Mouse (Mus musculus): ENCODE data around the gene Map3k11. TPM values are rescaled to one million over a fixed set of nuclear protein-coding genes. Genes with fewer than 3 reads are reported as not detected.

Map3k11 gene
- polyA plus RNA-seq, 1 experiment from 2014 or later, result 16.9 TPM

DNA sequence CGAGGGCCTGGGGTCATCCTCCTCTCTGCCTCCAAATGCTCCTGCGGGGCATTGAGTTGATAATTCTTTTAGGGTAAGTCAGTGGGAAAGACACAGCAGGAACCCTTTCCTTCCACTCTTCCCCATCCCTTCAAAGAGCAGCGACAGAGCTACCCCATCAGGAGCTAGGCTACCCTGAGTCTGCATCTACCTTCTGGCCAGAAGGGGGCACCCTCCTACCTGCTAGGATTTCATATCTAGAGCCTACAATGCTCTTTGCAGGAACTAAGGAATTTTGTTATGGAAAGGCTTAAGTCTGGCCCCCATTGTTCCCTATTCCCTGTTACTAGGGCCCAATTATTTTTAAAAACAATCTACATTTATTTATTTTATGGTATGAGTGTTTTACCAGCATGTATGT is 22.7 kb downstream of the Map3k11 start:
- Histone ChIP-seq H3K9me3 (replicated peaks; ENCODE audit: control insufficient read depth, low read length) (no peaks in the 10 kb centered on the region), H3K4me1 (ENCODE audit: control insufficient read depth, insufficient read depth, low read length) (peaks cover 11% of the 10 kb centered on the region), H3K36me3 (ENCODE audit: control insufficient read depth, insufficient read depth, low read length) (peaks cover 34% of the 10 kb centered on the region), H3K27ac (ENCODE audit: low read depth, low read length) (no peak overlapping the region), H3K4me2 (no peak overlapping the region), H3K4me3 (ENCODE audit: low read depth, low read length) (no peak overlapping the region), H3K27me3 (ENCODE audit: control insufficient read depth, insufficient read depth, low read length) (no peaks in the 10 kb centered on the region), H3K9ac (ENCODE audit: low read depth, low read length) (no peak overlapping the region)
- WGBS (ENCODE audit: insufficient replicate concordance), result 27% methylated on average over 3 of the region's 3 CpGs
- ATAC-seq (replicated peaks; ENCODE audit: insufficient number of reproducible peaks, low FRiP score, low TSS enrichment), result no peak

GRCm38 (mm10) chr19:5711907-5712460 is 23.4 kb downstream of the Map3k11 start:
- H3K4me1 ChIP-seq (ENCODE audit: control insufficient read depth, insufficient read depth, low read length), result peaks cover 13% of the 10 kb centered on the region
- no peak overlapping the region for H3K9ac ChIP-seq (ENCODE audit: low read depth, low read length)

GRCm38 (mm10) chr19:5713255-5713654 is 24.7 kb downstream of the Map3k11 start:
- Histone ChIP-seq H3K9ac (ENCODE audit: low read depth, low read length) (no peak overlapping the region), H3K27me3 (ENCODE audit: control insufficient read depth, insufficient read depth, low read length) (no peaks in the 10 kb centered on the region), H3K4me2 (no peak overlapping the region; the same call in 1 of the 2 replicates), H3K4me3 (ENCODE audit: low read depth, low read length) (no peak overlapping the region), H3K36me3 (ENCODE audit: control insufficient read depth, insufficient read depth, low read length) (peaks cover 29% of the 10 kb centered on the region), H3K9me3 (replicated peaks; ENCODE audit: control insufficient read depth, low read length) (no peaks in the 10 kb centered on the region), H3K4me1 (ENCODE audit: control insufficient read depth, insufficient read depth, low read length) (peaks cover 15% of the 10 kb centered on the region), H3K27ac (ENCODE audit: low read depth, low read length) (no peak overlapping the region)
- ATAC-seq (replicated peaks; ENCODE audit: insufficient number of reproducible peaks, low FRiP score, low TSS enrichment), result no peak
- WGBS (ENCODE audit: insufficient replicate concordance), result 66% methylated on average over 5 of the region's 5 CpGs

More at GRCm38 (mm10) chr19:5711907-5712460, 23.4 kb downstream of the Map3k11 start:
- H3K4me2 ChIP-seq, result no peak overlapping the region
- no peak overlapping the region for H3K4me3 ChIP-seq (ENCODE audit: low read depth, low read length)
- ATAC-seq (replicated peaks; ENCODE audit: insufficient number of reproducible peaks, low FRiP score, low TSS enrichment), result no peak
- WGBS (ENCODE audit: insufficient replicate concordance), result 89% methylated on average over 14 of the region's 14 CpGs
- peaks cover 34% of the 10 kb centered on the region for H3K36me3 ChIP-seq (ENCODE audit: control insufficient read depth, insufficient read depth, low read length)
- H3K27me3 ChIP-seq (ENCODE audit: control insufficient read depth, insufficient read depth, low read length), result no peaks in the 10 kb centered on the region
- no peak overlapping the region for H3K27ac ChIP-seq (ENCODE audit: low read depth, low read length)
- no peaks in the 10 kb centered on the region for H3K9me3 ChIP-seq (replicated peaks; ENCODE audit: control insufficient read depth, low read length)

GRCm38 (mm10) chr19:5713730-5714129 is 25.2 kb downstream of the Map3k11 start:
- peaks cover 15% of the 10 kb centered on the region for H3K4me1 ChIP-seq (ENCODE audit: control insufficient read depth, insufficient read depth, low read length)
- no peak overlapping the region for H3K4me3 ChIP-seq (ENCODE audit: low read depth, low read length)
- WGBS (ENCODE audit: insufficient replicate concordance), result 21% methylated on average over 2 of the region's 2 CpGs
- H3K9ac ChIP-seq (ENCODE audit: low read depth, low read length), result no peak overlapping the region
- peaks cover 29% of the 10 kb centered on the region for H3K36me3 ChIP-seq (ENCODE audit: control insufficient read depth, insufficient read depth, low read length)
- H3K27me3 ChIP-seq (ENCODE audit: control insufficient read depth, insufficient read depth, low read length), result no peaks in the 10 kb centered on the region
- no peak for ATAC-seq (replicated peaks; ENCODE audit: insufficient number of reproducible peaks, low FRiP score, low TSS enrichment)
- peak overlapping the region; percentile 37; the same call in 1 of the 2 replicates for H3K4me2 ChIP-seq
- H3K27ac ChIP-seq (ENCODE audit: low read depth, low read length), result no peak overlapping the region
- H3K9me3 ChIP-seq (replicated peaks; ENCODE audit: control insufficient read depth, low read length), result no peaks in the 10 kb centered on the region

- H3K27ac ChIP-seq (ENCODE audit: low read depth, low read length), result no peak overlapping the region
Measured at GRCm38 (mm10) chr19:5715793-5716688, 27.5 kb downstream of the Map3k11 start.

GRCm38 (mm10) chr19:5716955-5717354 is 28.4 kb downstream of the Map3k11 start:
- Histone ChIP-seq H3K4me3 (ENCODE audit: low read depth, low read length) (no peak overlapping the region), H3K9ac (ENCODE audit: low read depth, low read length) (no peak overlapping the region), H3K4me1 (ENCODE audit: control insufficient read depth, insufficient read depth, low read length) (peaks cover 15% of the 10 kb centered on the region), H3K9me3 (replicated peaks; ENCODE audit: control insufficient read depth, low read length) (no peaks in the 10 kb centered on the region), H3K27ac (ENCODE audit: low read depth, low read length) (no peak overlapping the region), H3K27me3 (ENCODE audit: control insufficient read depth, insufficient read depth, low read length) (no peaks in the 10 kb centered on the region), H3K4me2 (no peak overlapping the region), H3K36me3 (ENCODE audit: control insufficient read depth, insufficient read depth, low read length) (peaks cover 39% of the 10 kb centered on the region)
- 56% methylated on average over 10 of the region's 10 CpGs for WGBS (ENCODE audit: insufficient replicate concordance)
- ATAC-seq (replicated peaks; ENCODE audit: insufficient number of reproducible peaks, low FRiP score, low TSS enrichment), result no peak

More at GRCm38 (mm10) chr19:5715793-5716688, 27.5 kb downstream of the Map3k11 start:
- H3K4me2 ChIP-seq, result peak overlapping the region; percentile 22; the same call in 1 of the 2 replicates
- H3K4me1 ChIP-seq (ENCODE audit: control insufficient read depth, insufficient read depth, low read length), result peaks cover 15% of the 10 kb centered on the region
- WGBS (ENCODE audit: insufficient replicate concordance), result 35% methylated on average over 43 of the region's 43 CpGs
- no peaks in the 10 kb centered on the region for H3K9me3 ChIP-seq (replicated peaks; ENCODE audit: control insufficient read depth, low read length)
- peaks cover 33% of the 10 kb centered on the region for H3K36me3 ChIP-seq (ENCODE audit: control insufficient read depth, insufficient read depth, low read length)
- H3K9ac ChIP-seq (ENCODE audit: low read depth, low read length), result no peak overlapping the region; the same call in 1 of the 2 replicates
- peak; percentile 33; the same call in 1 of the 2 replicates for ATAC-seq (replicated peaks; ENCODE audit: insufficient number of reproducible peaks, low FRiP score, low TSS enrichment)
- H3K27me3 ChIP-seq (ENCODE audit: control insufficient read depth, insufficient read depth, low read length), result no peaks in the 10 kb centered on the region
- H3K4me3 ChIP-seq (ENCODE audit: low read depth, low read length), result no peak overlapping the region

GRCm38 (mm10) chr19:5721233-5721632 is 32.7 kb downstream of the Map3k11 start:
- Histone ChIP-seq H3K36me3 (ENCODE audit: control insufficient read depth, insufficient read depth, low read length) (peaks cover 46% of the 10 kb centered on the region), H3K27me3 (ENCODE audit: control insufficient read depth, insufficient read depth, low read length) (no peaks in the 10 kb centered on the region), H3K9ac (ENCODE audit: low read depth, low read length) (no peak overlapping the region), H3K4me2 (no peak overlapping the region), H3K9me3 (replicated peaks; ENCODE audit: control insufficient read depth, low read length) (no peaks in the 10 kb centered on the region), H3K4me3 (ENCODE audit: low read depth, low read length) (no peak overlapping the region), H3K4me1 (ENCODE audit: control insufficient read depth, insufficient read depth, low read length) (peaks cover 26% of the 10 kb centered on the region), H3K27ac (ENCODE audit: low read depth, low read length) (no peak overlapping the region)
- ATAC-seq (replicated peaks; ENCODE audit: insufficient number of reproducible peaks, low FRiP score, low TSS enrichment), result no peak
- WGBS (ENCODE audit: insufficient replicate concordance), result 96% methylated on average over 6 of the region's 6 CpGs

DNA sequence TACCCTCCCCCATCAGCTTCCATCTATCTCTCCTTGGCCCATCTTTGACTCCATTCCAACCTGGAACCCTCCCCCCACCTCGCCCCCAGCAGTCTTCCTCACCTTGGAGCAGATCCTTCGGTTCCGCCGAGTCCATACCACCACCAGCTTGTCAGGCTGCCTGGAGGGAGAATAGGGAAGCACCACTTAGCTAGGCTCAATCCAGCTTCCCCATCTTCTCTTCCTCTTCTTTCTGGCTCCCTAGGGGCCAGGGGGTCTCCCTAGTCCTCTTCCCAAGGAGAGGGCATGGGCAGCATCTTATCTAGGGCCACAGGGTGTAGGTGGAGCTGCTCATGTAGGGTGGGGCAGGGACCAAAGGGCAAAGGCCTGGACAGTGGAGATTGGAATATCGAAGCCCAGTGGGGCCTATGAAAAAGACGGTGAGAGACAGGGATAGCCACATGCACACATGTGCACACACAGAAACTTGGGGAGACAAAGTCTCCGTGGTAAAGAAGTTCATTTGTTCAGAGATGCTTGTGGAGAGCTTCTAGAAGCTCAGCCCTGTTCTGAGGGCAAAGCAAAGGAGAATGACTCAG is 34.4 kb downstream of the Map3k11 start:
- peak overlapping the region; percentile 50; the same call in 1 of the 2 replicates for H3K27ac ChIP-seq (ENCODE audit: low read depth, low read length)
- peak overlapping the region; percentile 93 for H3K4me2 ChIP-seq
- ATAC-seq (replicated peaks; ENCODE audit: insufficient number of reproducible peaks, low FRiP score, low TSS enrichment), result no peak
- peak overlapping the region; percentile 49; the same call in 1 of the 2 replicates for H3K9ac ChIP-seq (ENCODE audit: low read depth, low read length)
- H3K4me3 ChIP-seq (ENCODE audit: low read depth, low read length), result 0 out of 2 replicates have a peak overlapping the region, but pooled peaks have one; percentile 8
- H3K36me3 ChIP-seq (ENCODE audit: control insufficient read depth, insufficient read depth, low read length), result peaks cover 46% of the 10 kb centered on the region
- H3K27me3 ChIP-seq (ENCODE audit: control insufficient read depth, insufficient read depth, low read length), result no peaks in the 10 kb centered on the region
- H3K4me1 ChIP-seq (ENCODE audit: control insufficient read depth, insufficient read depth, low read length), result peaks cover 35% of the 10 kb centered on the region
- WGBS (ENCODE audit: insufficient replicate concordance), result 80% methylated on average over 7 of the region's 7 CpGs
- no peaks in the 10 kb centered on the region for H3K9me3 ChIP-seq (replicated peaks; ENCODE audit: control insufficient read depth, low read length)

Data from heart, embryonic 11.5 days (tissue).